Mouse (Mus musculus) megakaryocyte, embryonic 14.5 days (primary cell): Measurements from ENCODE around the gene Srpk3.

Experiments used
- FLI1 ChIP-seq: IDR thresholded peaks from 2 replicates; pipeline ENCODE4 v1.6.1; 2012; ENCODE audit warnings: low read length, inconsistent platforms, mixed read lengths
- GATA1 ChIP-seq: IDR thresholded peaks from 3 replicates; pipeline ENCODE4 v1.6.1; 2012; ENCODE audit warnings: mixed read lengths, low read length, inconsistent platforms, borderline replicate concordance

GRCm38 (mm10) chrX:73774168-73774760, at the start of gene Srpk3:
- TF ChIP-seq GATA1: no peak
- no peak for TF ChIP-seq FLI1
